Mouse (Mus musculus) liver, adult 2 months (tissue): ENCODE measurements around the gene Wdr19.

Source experiments
- CTCF ChIP-seq: fragments of 200-500 bp; IDR thresholded peaks from 2 replicates; pipeline ENCODE4 v1.5.1; 2011; ENCODE audit warnings: low read depth, low read length, control low read depth
- POLR2A ChIP-seq: fragments of 200-500 bp; IDR thresholded peaks from 2 replicates; pipeline ENCODE4 v1.6.1; 2011; ENCODE audit warnings: low read length, control low read depth; ENCODE audit not compliant: insufficient read depth; ENCODE audit errors: extremely low read depth

DNA sequence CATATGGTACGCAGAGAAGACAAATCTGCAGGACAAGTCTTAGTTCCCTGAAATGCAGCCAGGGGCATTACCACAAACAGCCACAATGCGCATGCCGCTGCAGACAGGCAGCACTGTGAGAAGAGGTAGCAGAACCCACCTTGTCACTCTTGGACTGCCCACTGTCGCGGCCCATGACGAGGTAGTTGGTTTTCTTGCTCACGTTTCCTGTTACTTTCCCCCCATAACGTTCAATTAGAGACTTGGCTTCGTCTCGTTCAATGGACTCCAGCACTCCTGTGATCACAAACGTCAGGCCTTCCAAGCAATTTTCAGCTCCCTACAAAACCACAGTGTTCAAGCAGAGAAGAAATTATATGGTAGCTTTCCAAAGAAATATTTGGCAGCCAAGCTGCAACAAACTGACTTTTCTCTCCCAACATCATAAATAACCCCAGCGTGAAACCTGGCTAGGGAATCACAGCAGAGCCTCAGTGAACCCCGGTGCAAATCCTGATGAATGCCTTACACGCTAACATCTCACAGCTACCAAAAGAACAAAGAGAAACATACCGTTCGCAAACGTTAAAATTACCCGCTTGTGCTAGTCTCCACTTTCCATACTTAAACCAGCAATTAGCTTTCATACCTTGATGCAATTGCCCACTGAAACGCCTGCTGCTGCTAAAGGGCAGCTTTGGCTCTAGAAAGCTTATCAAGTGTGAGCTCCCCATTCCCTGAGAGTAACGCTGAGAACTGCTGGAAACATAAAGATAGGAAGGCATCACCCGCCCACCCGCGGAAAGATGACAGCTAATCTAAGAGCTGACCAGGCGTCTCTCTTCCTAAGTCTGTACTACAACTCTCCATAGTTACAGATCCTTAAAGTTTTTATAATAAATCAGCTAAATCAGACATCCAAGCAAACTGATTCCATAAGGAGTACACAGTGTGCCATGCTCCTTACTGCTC, 88.5 kb downstream of the Wdr19 start:
- no peak for TF ChIP-seq CTCF
- no peak for TF ChIP-seq POLR2A
